Mouse (Mus musculus) thymus, adult 2 months (tissue): ENCODE data around the gene Vps13c. TPM values are rescaled to one million over a fixed set of nuclear protein-coding genes. Genes with fewer than 3 reads are reported as not detected.

Experiments
- DNase-seq: peaks from one replicate; pipeline ENCODE4 v3.0.0; 2021
- H3K27ac ChIP-seq: fragments of 200-500 bp; 2 replicates; pipeline ENCODE4 v1.5.1; 2012; ENCODE audit warnings: low read length, control low read depth; ENCODE audit not compliant: control insufficient read depth, insufficient read depth
- H3K27me3 ChIP-seq: fragments of 200-500 bp; 2 replicates; pipeline ENCODE4 v1.6.1; 2012; ENCODE audit warnings: mild to moderate bottlenecking, low read length, moderate library complexity, mixed read lengths; ENCODE audit not compliant: control insufficient read depth, insufficient read depth
- H3K36me3 ChIP-seq: fragments of 200-500 bp; 2 replicates; pipeline ENCODE4 v1.6.1; 2012; ENCODE audit warnings: mild to moderate bottlenecking, low read length, moderate library complexity; ENCODE audit not compliant: control insufficient read depth, insufficient read depth
- H3K4me1 ChIP-seq: fragments of 200-500 bp; replicated peaks from 2 replicates; pipeline ENCODE4 v1.6.1; 2012; ENCODE audit warnings: low read length; ENCODE audit not compliant: control insufficient read depth, insufficient read depth
- H3K4me3 ChIP-seq: fragments of 200-500 bp; 2 replicates; pipeline ENCODE4 v1.5.1; 2012; ENCODE audit warnings: mild to moderate bottlenecking, low read length, control low read depth, moderate library complexity; ENCODE audit not compliant: control insufficient read depth, insufficient read depth
- CTCF ChIP-seq: fragments of 200-500 bp; IDR thresholded peaks from 2 replicates; pipeline ENCODE4 v1.5.1; 2012; ENCODE audit warnings: mild to moderate bottlenecking, control low read depth, low read length, moderate library complexity, borderline replicate concordance; ENCODE audit not compliant: control insufficient read depth, poor library complexity, insufficient read depth; ENCODE audit errors: extremely low read depth
- POLR2A ChIP-seq: fragments of 200-500 bp; IDR thresholded peaks from 2 replicates; pipeline ENCODE4 v1.6.1; 2012; ENCODE audit warnings: mild to moderate bottlenecking, low read length, control low read depth, moderate library complexity; ENCODE audit not compliant: control insufficient read depth, poor library complexity, insufficient read depth; ENCODE audit errors: extremely low read depth
- WGBS: fragments of 180-500 bp; shearing (Covaris S2); methylation state at CpG from one replicate; pipeline ENCODE4 v1.1.7; 2018; 5-methylcytosine and 5-hydroxymethylcytosine counted together
- polyA plus RNA-seq: library from polyadenylated mRNA; depleted of rRNA; stranded (reverse); fragments of >200 nt; gene quantifications from 2 replicates; pipeline ENCODE4 v1.2.3, GENCODE M21; 2012

Vps13c gene
- polyA plus RNA-seq, 1 experiment = 14.5 TPM

DNA sequence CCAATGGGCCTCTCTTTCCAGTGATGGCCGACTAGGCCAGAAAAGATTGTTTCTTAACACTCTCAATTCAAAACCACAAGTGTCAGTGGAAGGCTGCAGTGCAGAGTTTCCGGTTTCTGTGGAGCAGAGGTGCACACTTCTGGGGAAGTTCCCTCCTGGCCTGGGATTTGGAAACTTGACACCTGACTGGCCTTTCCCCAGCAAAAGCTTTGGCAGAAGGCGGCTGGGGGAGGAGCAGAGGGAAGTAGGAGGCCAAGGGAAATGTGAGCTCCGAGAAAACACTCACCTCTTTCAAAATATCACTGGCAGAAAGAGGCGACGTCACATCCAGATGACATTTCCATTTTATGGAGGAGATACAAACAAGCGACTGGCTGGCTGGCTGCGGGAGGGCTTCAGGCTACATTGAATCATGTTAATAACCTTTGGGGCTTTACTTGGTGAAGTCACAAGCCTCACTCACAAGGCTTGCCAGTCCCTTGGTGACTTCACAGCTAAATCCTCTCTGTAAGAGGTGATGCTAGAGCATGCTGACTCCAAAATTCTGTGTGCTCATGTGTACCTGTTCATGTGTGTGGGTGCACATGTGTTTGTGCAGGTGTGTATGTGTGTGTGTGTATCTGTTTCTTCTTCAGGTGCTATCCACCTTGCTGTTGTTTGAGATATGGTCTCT is 26.4 kb upstream of the Vps13c start:
- no peak for DNase-seq
- no peak for TF ChIP-seq POLR2A
- TF ChIP-seq CTCF = no peak
- Histone ChIP-seq H3K4me1 (0 out of 2 replicates have a peak, but pooled peaks cover 2% of the 10 kb centered on the region), H3K36me3 (no peaks in the 10 kb centered on the region), H3K27me3 (no peaks in the 10 kb centered on the region), H3K27ac (no peak overlapping the region), H3K4me3 (no peak overlapping the region)
- WGBS = 9% methylated on average over 8 of the region's 8 CpGs

DNA sequence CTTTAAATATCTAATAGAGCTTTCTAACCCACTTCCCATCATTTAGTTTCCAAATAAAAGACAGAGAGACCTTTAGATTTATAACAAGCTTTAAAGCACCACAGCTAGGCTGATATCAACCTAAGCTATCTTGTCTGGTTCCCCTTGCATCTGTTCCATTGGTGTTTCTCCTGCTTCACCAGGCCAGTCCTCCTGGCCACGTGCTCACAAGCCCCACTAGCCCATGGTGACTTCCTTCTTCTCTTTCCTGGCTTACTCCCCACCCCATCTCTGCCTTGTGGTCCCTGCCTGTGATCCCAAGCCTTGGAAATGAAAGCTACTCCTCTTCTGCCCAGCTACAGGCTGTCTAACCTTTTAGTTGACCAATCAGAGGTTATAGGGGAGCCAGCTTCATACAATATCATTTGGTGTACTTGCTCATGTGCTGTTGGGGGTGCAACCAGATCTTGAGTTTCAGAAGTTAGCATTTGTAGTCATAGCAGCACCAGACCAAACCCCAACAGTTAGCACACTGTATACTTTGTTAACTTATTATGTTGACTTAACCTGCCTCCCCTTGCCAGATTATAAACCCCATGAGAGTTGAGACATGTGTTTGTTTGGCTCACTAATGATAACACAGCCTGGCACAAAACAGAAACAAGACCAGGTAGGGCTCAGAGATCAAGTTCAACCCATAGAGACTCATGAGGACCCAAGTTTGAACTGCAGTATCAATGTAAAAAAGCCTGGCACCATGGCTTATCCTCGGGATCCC is 23.8 kb upstream of the Vps13c start:
- H3K4me1 ChIP-seq = 0 out of 2 replicates have a peak, but pooled peaks cover 2% of the 10 kb centered on the region
- H3K4me3 ChIP-seq = no peak overlapping the region
- H3K27ac ChIP-seq = no peak overlapping the region
- DNase-seq = no peak
- 56% methylated on average over 2 of the region's 2 CpGs for whole genome bisulfite sequencing
- H3K36me3 ChIP-seq = no peaks in the 10 kb centered on the region
- no peaks in the 10 kb centered on the region for H3K27me3 ChIP-seq
- TF ChIP-seq POLR2A = no peak
- TF ChIP-seq CTCF = no peak

DNA sequence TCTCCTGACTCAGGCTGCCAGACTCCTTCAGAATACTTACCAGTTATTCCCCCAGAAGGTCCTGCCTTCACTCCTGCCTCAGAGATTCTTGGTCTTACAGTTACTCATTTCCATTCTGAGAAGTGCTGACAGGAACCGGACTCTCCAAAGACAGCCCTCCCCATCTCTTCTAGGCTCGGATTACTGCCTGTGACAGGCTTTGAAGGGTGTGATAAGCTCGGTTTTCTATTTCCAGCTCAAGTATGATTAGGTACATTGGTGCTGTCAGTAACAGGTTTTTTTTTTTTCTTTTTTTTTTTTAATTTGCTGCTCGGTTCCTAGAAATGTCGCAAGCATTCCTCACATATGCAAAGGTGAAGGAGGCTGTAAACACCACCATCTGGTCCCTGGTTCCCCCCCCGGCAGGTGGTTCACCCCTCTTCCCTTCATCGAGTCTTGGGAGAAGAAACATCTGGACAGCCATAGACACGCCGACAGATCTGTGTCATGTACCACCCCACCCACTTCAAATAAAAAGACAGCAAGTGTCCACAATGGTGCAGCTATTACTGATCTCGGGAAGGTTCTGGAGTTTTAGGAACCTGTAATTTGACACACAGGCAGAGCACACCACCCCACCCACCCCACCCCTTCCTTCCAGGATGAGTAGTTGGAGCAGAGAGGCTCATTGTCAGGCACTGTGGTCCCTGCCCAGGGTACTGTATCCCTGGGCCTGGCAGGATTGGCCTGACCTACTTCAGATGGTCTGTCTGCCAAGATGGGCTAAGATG is 22.1 kb upstream of the Vps13c start:
- H3K27ac ChIP-seq = no peak overlapping the region

GRCm38 (mm10) chr9:67818668-67818950 is 21.6 kb upstream of the Vps13c start:
- H3K27ac ChIP-seq = no peak overlapping the region
- no peak overlapping the region for H3K4me3 ChIP-seq
- H3K4me1 ChIP-seq = 0 out of 2 replicates have a peak, but pooled peaks cover 2% of the 10 kb centered on the region
- no peaks in the 10 kb centered on the region for H3K27me3 ChIP-seq
- no peaks in the 10 kb centered on the region for H3K36me3 ChIP-seq
- TF ChIP-seq POLR2A = no peak
- no peak for TF ChIP-seq CTCF
- WGBS = 92% methylated on average over 4 of the region's 4 CpGs
- DNase-seq = no peak

More for the DNA sequence above, 22.1 kb upstream of the Vps13c start:
- DNase-seq = no peak
- Histone ChIP-seq H3K36me3 (no peaks in the 10 kb centered on the region), H3K4me3 (no peak overlapping the region), H3K27me3 (no peaks in the 10 kb centered on the region), H3K4me1 (0 out of 2 replicates have a peak, but pooled peaks cover 2% of the 10 kb centered on the region)
- TF ChIP-seq CTCF = no peak
- TF ChIP-seq POLR2A = no peak
- 78% methylated on average over 10 of the region's 10 CpGs for WGBS

- WGBS = 33% methylated on average over 5 of the region's 5 CpGs
- TF ChIP-seq POLR2A (no peak), CTCF (no peak)
- H3K27me3 ChIP-seq = no peaks in the 10 kb centered on the region
Measured at GRCm38 (mm10) chr9:67823131-67823530, 17.1 kb upstream of the Vps13c start.

DNA sequence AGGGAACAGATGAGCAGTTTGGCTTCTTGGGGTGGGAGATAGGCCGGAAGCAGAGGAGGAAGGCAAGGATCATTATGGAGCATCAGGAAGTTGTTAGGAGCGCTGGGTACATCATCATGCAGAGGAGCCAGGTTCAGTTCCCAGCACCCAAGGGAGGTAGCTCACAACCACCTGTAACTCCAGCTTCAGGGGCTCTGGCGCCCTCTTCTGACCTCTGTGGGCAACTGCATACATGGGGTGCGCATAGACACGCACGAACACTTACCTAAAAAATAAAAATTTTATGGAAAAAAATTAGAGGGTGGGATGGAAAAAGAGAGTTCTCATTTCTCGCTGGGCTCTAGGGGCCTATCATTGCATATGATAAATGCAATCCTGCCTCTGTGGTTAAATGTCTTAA is 14.7 kb upstream of the Vps13c start:
- H3K4me1 ChIP-seq = no peaks in the 10 kb centered on the region
- no peak overlapping the region for H3K27ac ChIP-seq
- no peaks in the 10 kb centered on the region for H3K36me3 ChIP-seq
- TF ChIP-seq POLR2A (no peak), CTCF (no peak)
- DNase-seq = no peak
- 94% methylated on average over 7 of the region's 7 CpGs for WGBS
- no peaks in the 10 kb centered on the region; the same call in 1 of the 2 replicates for H3K27me3 ChIP-seq
- H3K4me3 ChIP-seq = no peak overlapping the region

More at GRCm38 (mm10) chr9:67823131-67823530, 17.1 kb upstream of the Vps13c start:
- DNase-seq = no peak
- Histone ChIP-seq H3K4me3 (no peak overlapping the region), H3K4me1 (no peaks in the 10 kb centered on the region), H3K27ac (no peak overlapping the region), H3K36me3 (no peaks in the 10 kb centered on the region)
